Mouse (Mus musculus) liver, postnatal 0 days (tissue): ENCODE measurements at regions not wholly inside any gene's neighbourhood (a gene's known extent, or its start where the extent isn't known, plus 50 kb on each side); places are given as distances from the start of the nearest gene placed in this dataset.

ENCODE experiments used
- ATAC-seq: fragments of 200-750 bp; cut with Nextera tagmentation; 2 replicates; pipeline ENCODE4 v1.8.0; 2017; ENCODE audit warnings: mild to moderate bottlenecking, moderate library complexity
- DNase-seq: peaks from one replicate; pipeline ENCODE4 v3.0.0-alpha.2; 2016
- H3K27ac ChIP-seq: fragments of 300-500 bp; sonication (generic); 2 replicates; pipeline ENCODE4 v1.5.1; 2014; ENCODE audit warnings: antibody characterized with exemption, moderate library complexity, mild to moderate bottlenecking, low read depth
- H3K27me3 ChIP-seq: fragments of 300-500 bp; sonication (generic); 2 replicates; pipeline ENCODE4 v1.6.1; 2014; ENCODE audit warnings: low read length, control low read depth, mixed read lengths; ENCODE audit not compliant: insufficient read depth
- H3K36me3 ChIP-seq: fragments of 300-500 bp; sonication (generic); replicated peaks from 2 replicates; pipeline ENCODE4 v1.6.1; 2014; ENCODE audit warnings: mild to moderate bottlenecking, control low read depth, low read length, moderate library complexity, mixed read lengths; ENCODE audit not compliant: insufficient read depth
- H3K4me1 ChIP-seq: fragments of 300-500 bp; sonication (generic); 2 replicates; pipeline ENCODE4 v1.6.1; 2014; ENCODE audit warnings: antibody characterized with exemption, mild to moderate bottlenecking, control low read depth; ENCODE audit not compliant: insufficient read depth
- H3K4me2 ChIP-seq: fragments of 300-500 bp; sonication (generic); 2 replicates; pipeline ENCODE4 v1.6.1; 2014; ENCODE audit warnings: low read depth, mild to moderate bottlenecking, low read length, moderate library complexity, mixed read lengths
- H3K4me3 ChIP-seq: fragments of 300-500 bp; sonication (generic); 2 replicates; pipeline ENCODE4 v1.5.1; 2014; ENCODE audit warnings: low read depth, low read length
- H3K9ac ChIP-seq: fragments of 300-500 bp; sonication (generic); replicated peaks from 2 replicates; pipeline ENCODE4 v1.6.1; 2014; ENCODE audit warnings: mild to moderate bottlenecking, moderate library complexity
- H3K9me3 ChIP-seq: fragments of 300-500 bp; sonication (generic); 2 replicates; pipeline ENCODE4 v1.6.1; 2016; ENCODE audit warnings: mild to moderate bottlenecking, control low read depth, low read length, mixed read lengths
- CTCF ChIP-seq: sonication (generic); IDR thresholded peaks from 2 replicates; pipeline ENCODE4 v1.5.1; 2016; ENCODE audit warnings: antibody characterized with exemption, low read depth
- EP300 ChIP-seq: IDR thresholded peaks from 2 replicates; pipeline ENCODE4 v1.6.1; 2016; ENCODE audit warnings: antibody characterized with exemption, low read depth, mild to moderate bottlenecking
- WGBS: fragments of 180-500 bp; shearing (Covaris S2); extraction: QIAGEN DNeasy Blood & Tissue Kit; methylation state at CpG from one replicate; pipeline ENCODE4 v1.1.7; 2014; ENCODE audit not compliant: insufficient replicate concordance; 5-methylcytosine and 5-hydroxymethylcytosine counted together

- Histone ChIP-seq H3K27ac (no peak overlapping the region), H3K4me2 (no peak overlapping the region)
- 44% methylated on average over 5 of the region's 5 CpGs for WGBS
Measured at GRCm38 (mm10) chr3:131056893-131057660, 53.2 kb upstream of the Lef1 start.

GRCm38 (mm10) chr3:131054241-131054972 is 55.9 kb upstream of the Lef1 start:
- Histone ChIP-seq H3K4me1 (no peaks in the 10 kb centered on the region), H3K4me3 (no peak overlapping the region), H3K4me2 (no peak overlapping the region), H3K9me3 (no peaks in the 10 kb centered on the region), H3K9ac (no peak overlapping the region), H3K27ac (no peak overlapping the region), H3K36me3 (no peaks in the 10 kb centered on the region), H3K27me3 (no peaks in the 10 kb centered on the region)
- TF ChIP-seq CTCF (no peak), EP300 (no peak)
- 71% methylated on average over 13 of the region's 13 CpGs for WGBS
- peak; percentile 17 for DNase-seq
- ATAC-seq = 0 out of 2 replicates have a peak, but pooled peaks have one; percentile 38

More at GRCm38 (mm10) chr3:131056893-131057660, 53.2 kb upstream of the Lef1 start:
- Histone ChIP-seq H3K27me3 (no peaks in the 10 kb centered on the region), H3K4me1 (no peaks in the 10 kb centered on the region), H3K4me3 (no peak overlapping the region), H3K36me3 (no peaks in the 10 kb centered on the region), H3K9ac (no peak overlapping the region), H3K9me3 (no peaks in the 10 kb centered on the region)
- TF ChIP-seq EP300 (no peak), CTCF (no peak)
- 0 out of 2 replicates have a peak, but pooled peaks have one; percentile 27 for ATAC-seq
- no peak for DNase-seq

- DNase-seq = no peak
- Histone ChIP-seq H3K36me3 (no peaks in the 10 kb centered on the region), H3K27me3 (no peaks in the 10 kb centered on the region), H3K9me3 (no peaks in the 10 kb centered on the region), H3K9ac (no peak overlapping the region), H3K4me2 (no peak overlapping the region), H3K4me3 (no peak overlapping the region), H3K4me1 (no peaks in the 10 kb centered on the region), H3K27ac (no peak overlapping the region)
- TF ChIP-seq CTCF (no peak), EP300 (no peak)
- ATAC-seq = no peak
- WGBS = 61% methylated on average over 3 of the region's 3 CpGs
Measured at GRCm38 (mm10) chr3:131047716-131048115, 62.6 kb upstream of the Lef1 start.

- TF ChIP-seq EP300 (no peak), CTCF (no peak)
- H3K9ac ChIP-seq = no peak overlapping the region
- H3K36me3 ChIP-seq = no peaks in the 10 kb centered on the region
- H3K27ac ChIP-seq = no peak overlapping the region
- H3K4me3 ChIP-seq = no peak overlapping the region
- DNase-seq (no peak), ATAC-seq (no peak)
- no peaks in the 10 kb centered on the region for H3K9me3 ChIP-seq
- H3K27me3 ChIP-seq = no peaks in the 10 kb centered on the region
- H3K4me2 ChIP-seq = no peak overlapping the region
- no peaks in the 10 kb centered on the region for H3K4me1 ChIP-seq
- 74% methylated on average over 5 of the region's 5 CpGs for WGBS
Measured at GRCm38 (mm10) chr3:131046412-131046811, 63.9 kb upstream of the Lef1 start.

GRCm38 (mm10) chr3:131040214-131040825 is 70.0 kb upstream of the Lef1 start:
- H3K9me3 ChIP-seq = no peaks in the 10 kb centered on the region
- no peak for TF ChIP-seq CTCF
- no peak for TF ChIP-seq EP300
- H3K4me3 ChIP-seq = no peak overlapping the region
- no peak overlapping the region for H3K4me2 ChIP-seq
- ATAC-seq (no peak), DNase-seq (no peak)
- H3K27ac ChIP-seq = no peak overlapping the region
- no peak overlapping the region for H3K9ac ChIP-seq
- no peaks in the 10 kb centered on the region for H3K36me3 ChIP-seq
- H3K4me1 ChIP-seq = no peaks in the 10 kb centered on the region
- 56% methylated on average over 4 of the region's 4 CpGs for WGBS
- H3K27me3 ChIP-seq = no peaks in the 10 kb centered on the region

GRCm38 (mm10) chr3:131037095-131037494 is 73.2 kb upstream of the Lef1 start:
- no peaks in the 10 kb centered on the region for H3K9me3 ChIP-seq
- WGBS = 71% methylated on average over 5 of the region's 5 CpGs
- no peak for ATAC-seq
- no peak overlapping the region for H3K4me3 ChIP-seq
- H3K4me1 ChIP-seq = no peaks in the 10 kb centered on the region
- no peaks in the 10 kb centered on the region for H3K36me3 ChIP-seq
- TF ChIP-seq EP300 = no peak
- no peak for TF ChIP-seq CTCF
- DNase-seq = no peak
- H3K9ac ChIP-seq = no peak overlapping the region
- H3K4me2 ChIP-seq = no peak overlapping the region
- no peaks in the 10 kb centered on the region for H3K27me3 ChIP-seq
- H3K27ac ChIP-seq = no peak overlapping the region
